Mouse (Mus musculus): Measurements from ENCODE around the gene Atl3. TPM values are rescaled to one million over a fixed set of nuclear protein-coding genes. Genes with fewer than 3 reads are reported as not detected.

The Atl3 gene
- polyA plus RNA-seq, 1 experiment from 2014 or later, result 10.3 TPM

- ATAC-seq (ENCODE audit: insufficient number of reproducible peaks, low FRiP score), result no peak
- 73% methylated on average over 8 of the region's 8 CpGs for WGBS
- peaks cover 8% of the 10 kb centered on the region for H3K9me3 ChIP-seq (replicated peaks)
- peaks cover 33% of the 10 kb centered on the region for H3K4me1 ChIP-seq (replicated peaks)
- no peak overlapping the region for H3K4me2 ChIP-seq
- H3K27me3 ChIP-seq (replicated peaks), result no peaks in the 10 kb centered on the region
- no peak overlapping the region for H3K9ac ChIP-seq
- H3K27ac ChIP-seq (ENCODE audit: poor library complexity, severe bottlenecking), result peak overlapping the region; percentile 42
- no peak overlapping the region for H3K4me3 ChIP-seq
- H3K36me3 ChIP-seq, result peaks cover 29% of the 10 kb centered on the region
Observed at GRCm38 (mm10) chr19:7585279-7585678, 91.4 kb downstream of the Atl3 start.

- no peak overlapping the region for H3K4me3 ChIP-seq
- WGBS, result 71% methylated on average over 6 of the region's 6 CpGs
- ATAC-seq (ENCODE audit: insufficient number of reproducible peaks, low FRiP score), result no peak
- H3K27ac ChIP-seq (ENCODE audit: poor library complexity, severe bottlenecking), result no peak overlapping the region; the same call in 1 of the 2 replicates
- peaks cover 29% of the 10 kb centered on the region for H3K36me3 ChIP-seq
- no peaks in the 10 kb centered on the region for H3K27me3 ChIP-seq (replicated peaks)
- peaks cover 8% of the 10 kb centered on the region for H3K9me3 ChIP-seq (replicated peaks)
- no peak overlapping the region for H3K9ac ChIP-seq
- H3K4me2 ChIP-seq, result no peak overlapping the region
- peaks cover 29% of the 10 kb centered on the region for H3K4me1 ChIP-seq (replicated peaks)
Observed at GRCm38 (mm10) chr19:7585764-7586163, 91.9 kb downstream of the Atl3 start.

Other genes starting within 250 kb of the Atl3 start
- 16.3 and 16.5 TPM in 2 replicates for gene Rcor2, start 226.7 kb upstream of the Atl3 start, polyA plus RNA-seq (2016; fragmentation: Nextera tagmentation; extraction: Ambion mirVana)
- gene Mark2, start 152.2 kb upstream of the Atl3 start, polyA plus RNA-seq (2016; fragmentation: Nextera tagmentation; extraction: Ambion mirVana), result 40.8 and 49.3 TPM in 2 replicates
- gene Spindoc, start 111.0 kb upstream of the Atl3 start, polyA plus RNA-seq (2016; fragmentation: Nextera tagmentation; extraction: Ambion mirVana), result 23.5 and 26.4 TPM in 2 replicates
- gene 2700081O15Rik, start 76.4 kb upstream of the Atl3 start, polyA plus RNA-seq (2016; fragmentation: Nextera tagmentation; extraction: Ambion mirVana), result 4.6 and 5.3 TPM in 2 replicates
- gene Rtn3, start 10.8 kb upstream of the Atl3 start, polyA plus RNA-seq (2016; fragmentation: Nextera tagmentation; extraction: Ambion mirVana), result 158 TPM in 2 replicates
- gene Pla2g16, start 63.4 kb downstream of the Atl3 start, polyA plus RNA-seq (2016; fragmentation: Nextera tagmentation; extraction: Ambion mirVana), result 51.8 and 53.1 TPM in 2 replicates
- gene Lgals12, start 113.2 kb downstream of the Atl3 start, polyA plus RNA-seq (2016; fragmentation: Nextera tagmentation; extraction: Ambion mirVana), result 0.06 and 0.23 TPM in 2 replicates
- not detected in 2 replicates for gene Hrasls5, start 118.5 kb downstream of the Atl3 start, polyA plus RNA-seq (2016; fragmentation: Nextera tagmentation; extraction: Ambion mirVana)
- not detected in 2 replicates for gene Slc22a19, start 217.3 kb downstream of the Atl3 start, polyA plus RNA-seq (2016; fragmentation: Nextera tagmentation; extraction: Ambion mirVana)